Mouse (Mus musculus): ENCODE measurements at regions not wholly inside any gene's neighbourhood (a gene's known extent, or its start where the extent isn't known, plus 50 kb on each side); places are given as distances from the start of the nearest gene placed in this dataset.
"Not testable (repeated sequence)": the region's sequence is repeated elsewhere in the genome, so short reads cannot be mapped to it uniquely, and the experiment has no call there.

DNA sequence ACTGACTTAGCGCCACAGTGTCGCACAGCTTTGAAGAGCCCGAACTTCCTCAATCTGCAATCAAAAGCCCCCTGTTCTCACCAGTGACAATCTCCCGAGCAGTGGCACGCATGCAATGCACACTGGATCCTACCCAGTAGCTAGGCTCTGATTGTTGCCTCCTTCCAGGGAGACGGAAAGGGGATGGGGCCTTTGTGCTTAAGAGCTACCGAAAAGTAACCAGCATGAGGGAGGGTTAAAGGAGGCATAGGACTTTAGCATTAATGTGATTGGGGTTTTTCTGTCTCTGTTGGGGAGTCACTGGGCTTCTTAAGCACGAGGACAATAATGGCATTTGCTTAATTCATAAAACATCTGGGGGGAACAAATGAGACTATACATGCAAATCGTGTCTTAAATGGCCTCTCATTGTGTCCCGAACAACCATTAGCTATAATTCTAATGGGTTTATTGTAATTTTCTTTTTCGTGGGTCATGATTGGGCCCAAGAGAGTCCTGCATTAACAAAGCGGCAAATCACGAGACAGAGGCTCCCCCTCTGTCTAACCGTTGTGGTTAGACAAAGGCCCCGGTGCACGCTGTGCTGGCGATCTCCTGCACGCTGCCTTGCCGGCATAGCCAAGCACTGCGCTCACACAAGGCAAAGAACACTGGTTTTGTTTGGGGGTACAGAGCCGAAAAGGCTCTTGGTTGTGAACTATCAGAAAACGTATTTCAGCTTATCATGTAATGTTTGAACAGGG, 223.2 kb downstream of the Dact1 start:
- DNase-seq (ENCODE audit: low spot score) = no peak

- no peak for DNase-seq (ENCODE audit: low spot score)
These were observed 224.0 kb downstream of the Dact1 start for GRCm38 (mm10) chr12:71533701-71534100.

DNA sequence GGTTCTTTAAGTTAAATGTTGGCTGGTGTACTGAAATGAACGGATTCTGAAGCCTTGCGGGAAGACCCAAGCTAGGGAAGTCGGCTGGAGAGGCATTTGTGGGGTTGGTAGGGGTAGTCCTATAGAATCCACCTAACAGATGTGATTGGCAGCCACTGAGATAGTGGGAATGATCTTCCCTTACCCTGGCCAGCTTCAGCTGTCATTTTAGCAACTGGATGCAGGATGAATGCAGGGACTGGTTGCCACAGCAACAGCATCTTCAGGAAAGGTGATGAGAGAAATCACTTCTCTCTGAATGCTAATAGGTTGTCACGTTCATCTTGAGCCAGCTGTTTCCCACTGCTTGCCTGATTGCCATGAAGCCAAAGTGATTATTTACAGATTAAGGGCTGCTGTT, 224.5 kb downstream of the Dact1 start:
- DNase-seq (ENCODE audit: low spot score) = no peak

DNA sequence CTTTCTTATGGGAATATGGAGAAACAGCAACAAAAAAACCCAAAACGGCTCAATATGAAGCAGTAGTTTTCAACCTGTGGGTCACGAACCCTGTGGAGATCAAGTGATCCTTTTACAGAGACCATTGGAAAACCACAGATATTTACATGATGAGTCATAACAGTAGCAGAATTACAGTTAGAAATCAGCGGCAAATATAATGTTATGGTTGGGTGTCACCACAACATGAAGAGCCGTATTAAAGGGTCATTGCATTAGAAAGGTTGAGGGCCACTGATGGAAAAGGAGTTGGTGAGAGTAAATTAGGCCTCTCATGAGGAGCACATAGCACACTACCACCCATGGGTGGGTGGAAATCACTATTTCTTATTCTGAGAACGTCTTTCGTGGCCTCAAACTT, 225.6 kb downstream of the Dact1 start:
- no peak for DNase-seq (ENCODE audit: low spot score)

GRCm38 (mm10) chr12:71535831-71536230, 226.1 kb downstream of the Dact1 start:
- DNase-seq (ENCODE audit: low spot score) = not testable (repeated sequence)

GRCm38 (mm10) chr12:71538691-71539090, 229.0 kb downstream of the Dact1 start:
- no peak for DNase-seq (ENCODE audit: low spot score)

- no peak for DNase-seq (ENCODE audit: low spot score)
These were observed 230.6 kb downstream of the Dact1 start for GRCm38 (mm10) chr12:71540279-71540678.

GRCm38 (mm10) chr12:71541961-71542360, 232.3 kb downstream of the Dact1 start:
- no peak for DNase-seq (ENCODE audit: low spot score)

GRCm38 (mm10) chr12:71543571-71544119, 234.0 kb downstream of the Dact1 start:
- no peak for DNase-seq (ENCODE audit: low spot score)

- no peak for DNase-seq (ENCODE audit: low spot score)
These were observed 234.9 kb downstream of the Dact1 start for GRCm38 (mm10) chr12:71544401-71545159.

DNA sequence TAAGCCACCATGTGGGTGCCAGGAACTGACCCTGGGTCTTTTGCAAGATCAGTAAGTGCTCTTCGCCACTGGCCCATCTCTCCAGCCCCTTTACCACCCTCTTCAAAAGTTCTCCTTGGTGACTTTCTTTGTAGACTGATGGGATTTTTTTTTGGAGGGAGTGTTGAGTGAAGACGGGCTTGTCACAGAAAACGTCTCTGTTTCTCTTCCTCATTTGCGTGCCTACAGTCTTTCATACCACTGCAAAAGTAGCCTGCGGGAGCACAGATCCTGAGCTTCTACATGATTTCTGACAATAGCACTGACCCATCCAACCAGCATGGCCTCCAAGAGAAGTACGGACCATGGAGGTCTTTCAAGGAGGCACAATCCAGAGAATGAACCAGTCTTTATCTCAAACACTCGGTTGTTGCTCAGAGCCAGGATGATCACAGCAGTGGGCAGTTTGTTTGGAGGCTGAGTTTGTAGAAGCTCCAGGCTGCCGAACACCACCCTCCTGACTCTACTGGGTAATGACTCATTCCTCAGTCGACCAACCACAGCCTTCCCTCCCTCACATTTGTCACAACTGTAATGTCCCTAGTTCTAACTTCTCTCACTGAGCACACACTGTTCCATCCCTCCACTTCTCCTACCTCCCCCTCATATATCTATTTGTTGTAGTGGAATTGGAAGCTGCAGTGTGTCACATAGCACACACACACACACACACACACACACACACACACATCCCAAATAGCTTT, 237.0 kb downstream of the Dact1 start:
- DNase-seq (ENCODE audit: low spot score) = no peak

DNA sequence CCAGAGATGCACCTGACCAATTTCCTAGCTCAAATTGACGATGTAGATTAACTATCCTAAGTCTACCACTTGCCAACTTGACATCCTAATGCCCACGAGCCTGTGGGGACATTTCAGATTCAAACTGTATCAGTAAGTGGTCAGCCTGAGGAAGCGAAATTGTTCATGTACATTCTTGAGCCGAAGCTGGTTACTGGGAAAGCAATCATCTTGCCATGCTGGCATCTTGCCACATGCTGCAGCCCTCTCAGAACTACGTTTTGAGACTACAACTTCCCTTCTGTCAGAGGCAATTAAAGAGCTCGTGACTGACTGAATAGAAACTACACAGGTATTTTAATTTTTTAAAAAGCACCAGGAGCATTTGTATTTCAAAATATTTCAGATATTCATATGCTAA, 239.7 kb downstream of the Dact1 start:
- DNase-seq (ENCODE audit: low spot score) = no peak

DNA sequence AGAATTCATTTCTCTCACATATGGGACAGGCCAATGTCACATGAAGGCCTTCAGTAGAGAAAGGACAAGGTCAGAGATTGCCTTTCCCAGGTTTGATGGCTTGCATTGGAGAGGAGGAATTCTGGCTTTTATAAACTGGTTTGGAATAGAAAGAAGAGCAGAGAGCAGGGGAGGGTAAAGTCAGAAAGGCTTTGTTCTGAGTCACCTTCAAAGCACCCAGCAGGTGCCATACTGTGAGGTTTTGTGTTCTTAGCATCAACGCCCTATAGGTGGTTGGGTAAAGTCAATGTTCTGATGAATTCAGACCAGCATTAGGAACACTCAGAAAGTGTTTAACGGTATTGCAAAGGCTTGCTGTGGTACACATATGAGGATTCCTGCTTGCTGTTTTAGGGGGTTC, 244.5 kb downstream of the Dact1 start:
- DNase-seq (ENCODE audit: low spot score) = no peak

- DNase-seq (ENCODE audit: low spot score) = no peak
These were observed 251.6 kb downstream of the Dact1 start for GRCm38 (mm10) chr12:71561259-71561658.

DNA sequence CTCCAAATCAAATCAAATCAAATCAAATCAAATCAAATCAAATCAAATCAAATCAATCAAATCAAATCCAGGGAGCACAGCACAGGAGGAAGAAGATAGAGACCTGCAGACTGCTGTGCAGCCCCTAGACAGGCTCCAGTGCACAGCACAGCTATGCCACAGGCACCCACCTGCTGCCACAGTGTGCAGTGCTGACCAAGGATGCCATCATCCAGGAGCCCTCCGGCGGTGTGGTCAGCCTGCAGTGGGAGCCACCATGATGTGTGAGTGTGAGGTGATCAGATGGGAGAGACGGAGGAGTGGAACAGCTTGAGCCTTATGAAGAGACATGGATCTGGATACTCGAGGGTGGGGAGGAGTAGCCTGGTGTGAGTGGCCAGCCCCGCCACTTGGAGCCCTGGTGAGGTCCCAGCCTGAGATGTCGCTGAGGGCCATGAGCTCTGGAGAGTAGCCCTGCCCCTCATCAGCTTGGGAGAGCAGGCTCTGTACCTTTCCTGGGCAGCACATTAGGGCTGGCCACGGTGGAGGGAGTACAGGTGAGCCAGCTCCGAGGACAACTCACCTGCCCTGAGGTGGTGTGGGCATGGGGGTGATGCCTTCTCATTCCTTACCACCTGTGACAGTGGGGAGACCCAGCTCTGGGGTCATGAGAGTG, 252.4 kb downstream of the Dact1 start:
- no peak for DNase-seq (ENCODE audit: low spot score)

DNA sequence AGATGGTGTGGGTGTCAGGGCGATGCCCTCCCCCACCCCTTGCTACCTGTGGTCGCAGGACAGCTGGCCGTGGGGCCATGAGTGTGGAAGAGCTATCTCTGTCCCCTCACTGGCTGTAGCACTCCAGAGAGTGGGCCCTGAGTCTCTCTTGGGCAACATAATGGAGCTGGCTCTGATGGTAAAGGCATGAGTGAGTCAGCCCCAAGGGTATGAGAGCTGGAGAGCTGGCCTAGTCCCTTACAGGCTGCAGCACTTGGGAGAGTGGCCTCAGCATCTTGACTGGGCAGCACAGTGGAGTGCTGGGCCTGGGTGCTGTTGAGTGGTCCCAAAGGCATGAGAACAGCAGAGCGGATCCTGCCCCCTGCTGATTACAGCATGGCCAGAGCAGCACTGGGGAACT, 253.5 kb downstream of the Dact1 start:
- no peak for DNase-seq (ENCODE audit: low spot score)

- no peak for DNase-seq (ENCODE audit: low spot score)
These were observed 256.7 kb downstream of the Dact1 start for GRCm38 (mm10) chr12:71566371-71566770.

DNA sequence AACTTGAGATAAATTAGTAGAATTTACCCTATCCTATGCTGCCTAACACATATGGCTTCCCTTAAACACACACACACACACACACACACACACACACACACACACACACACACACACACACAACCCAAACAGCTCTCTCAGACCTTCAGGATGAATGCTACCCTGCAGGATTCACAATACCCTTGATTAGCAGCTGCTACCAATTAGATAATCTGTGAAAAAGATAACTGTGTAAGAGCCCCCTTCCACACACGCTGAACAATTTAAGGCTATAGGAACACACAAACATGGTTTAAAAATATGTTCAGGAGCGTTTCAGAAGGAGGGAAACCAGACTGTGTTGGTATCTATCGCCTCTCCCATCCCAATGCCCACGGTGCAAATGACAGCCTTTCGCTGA, 258.6 kb downstream of the Dact1 start:
- no peak for DNase-seq (ENCODE audit: low spot score)

GRCm38 (mm10) chr12:71568880-71569390, 259.3 kb downstream of the Dact1 start:
- DNase-seq (ENCODE audit: low spot score) = no peak

- DNase-seq (ENCODE audit: low spot score) = no peak
These were observed 260.0 kb downstream of the Dact1 start for GRCm38 (mm10) chr12:71569662-71570061.

DNA sequence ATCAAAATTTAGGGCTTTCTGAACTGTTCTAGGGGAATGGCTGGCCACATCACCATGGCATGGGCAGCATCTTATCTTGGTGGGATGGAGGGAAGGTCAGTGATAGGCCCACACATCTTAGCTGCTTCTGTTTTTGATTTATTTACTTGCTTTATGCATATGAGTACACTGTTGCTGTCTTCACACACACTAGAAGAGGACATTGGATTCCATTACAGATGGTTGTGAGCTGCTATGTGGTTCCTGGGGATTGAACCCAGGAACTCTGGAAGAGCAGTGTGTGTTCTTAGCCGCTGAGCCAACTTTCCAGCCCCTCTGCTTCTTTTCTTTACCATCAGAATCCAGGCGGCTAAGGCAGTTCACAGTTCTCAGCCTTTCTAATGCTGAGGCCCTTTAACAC, 260.4 kb downstream of the Dact1 start:
- DNase-seq (ENCODE audit: low spot score) = no peak

All from ovary, postnatal 10 days (tissue).